Mouse (Mus musculus): Measurements from ENCODE around the gene Taf9b.

- peak; percentile 59 for TF ChIP-seq POLR2A (IDR thresholded peaks at IDR 0.05; ENCODE audit: insufficient read depth, low read depth, low read length)
- TF ChIP-seq CTCF (IDR thresholded peaks at IDR 0.05): peak; percentile 38
Measured at GRCm38 (mm10) chrX:106186713-106187649, 34.0 kb downstream of the Taf9b start, which contains the start of gene Pgk1.
